Mouse (Mus musculus): Measurements from ENCODE around the gene Itk. TPM values are rescaled to one million over a fixed set of nuclear protein-coding genes. Genes with fewer than 3 reads are reported as not detected.

The Itk gene
- polyA plus RNA-seq, 2 experiments, result 0.07 TPM; not detected in 1

- H3K9me3 ChIP-seq (ENCODE audit: control insufficient read depth, low read length), result no peaks in the 10 kb centered on the region
- H3K9ac ChIP-seq (replicated peaks), result no peak overlapping the region
- no peak overlapping the region; the same call in 1 of the 2 replicates for H3K4me2 ChIP-seq (ENCODE audit: low read depth)
- H3K4me3 ChIP-seq (ENCODE audit: insufficient read depth in 1 of 2, low read depth in 2 of 2, low read length in 2 of 2), result no peak overlapping the region
- peaks cover 3 to 11% of the 10 kb centered on the region in 2 experiments; a peak in 3 of 4 replicates for H3K4me1 ChIP-seq (replicated peaks; ENCODE audit: control insufficient read depth in 2 of 2, insufficient read depth in 2 of 2, low read length in 1 of 2)
- peaks cover 8% of the 10 kb centered on the region for H3K27me3 ChIP-seq (ENCODE audit: control insufficient read depth, insufficient read depth, low read length)
- no peaks in the 10 kb centered on the region for H3K36me3 ChIP-seq (replicated peaks; ENCODE audit: control insufficient read depth, insufficient read depth, low read depth)
- ATAC-seq (ENCODE audit: insufficient read depth) (no peak), DNase-seq (ENCODE audit: low read depth in 3 of 3, low spot score in 3 of 3) (no peak)
- 49% methylated on average over 10 of the region's 10 CpGs for WGBS (ENCODE audit: insufficient replicate concordance)
- no peak overlapping the region for H3K27ac ChIP-seq
- no peak for TF ChIP-seq CTCF (IDR thresholded peaks at IDR 0.05; ENCODE audit: low read depth)
- no peak for TF ChIP-seq EP300 (IDR thresholded peaks at IDR 0.05; ENCODE audit: low read depth)
Measured at GRCm38 (mm10) chr11:46309808-46310555, 79.3 kb downstream of the Itk start.

DNA sequence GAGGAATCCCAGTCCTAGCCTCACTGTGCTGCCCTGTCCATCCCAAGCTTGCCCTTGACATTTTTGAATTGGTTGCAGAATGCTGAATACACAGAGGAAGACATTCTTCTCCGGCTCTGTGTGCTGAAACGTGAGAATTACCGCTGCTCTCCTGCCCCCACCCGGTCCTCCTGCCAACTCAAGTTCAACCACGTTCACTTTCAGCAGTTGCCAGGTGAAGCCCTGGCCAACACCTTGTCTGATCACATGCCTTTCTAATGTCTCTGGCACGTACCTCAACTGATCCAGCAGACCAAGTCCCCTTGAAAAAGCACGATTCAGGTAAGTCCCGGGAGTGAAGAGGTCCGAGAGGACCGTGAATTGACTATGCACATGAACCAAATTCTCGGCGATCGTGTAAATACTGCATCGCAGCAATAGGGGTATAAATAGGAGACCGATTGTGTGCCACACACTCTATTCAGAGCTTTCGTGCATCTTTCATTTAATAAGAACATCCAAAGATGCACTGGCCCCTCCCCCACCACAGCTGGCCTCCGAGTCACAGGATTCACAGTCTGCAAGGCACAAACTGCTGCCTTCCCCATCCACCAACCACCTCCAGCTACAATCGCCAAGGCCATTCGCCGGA, 80.1 kb downstream of the Itk start:
- peaks cover 3 to 11% of the 10 kb centered on the region in 2 experiments; a peak in 3 of 4 replicates for H3K4me1 ChIP-seq (replicated peaks; ENCODE audit: control insufficient read depth in 2 of 2, insufficient read depth in 2 of 2, low read length in 1 of 2)
- peaks cover 8% of the 10 kb centered on the region for H3K27me3 ChIP-seq (ENCODE audit: control insufficient read depth, insufficient read depth, low read length)
- WGBS (ENCODE audit: insufficient replicate concordance), result 80% methylated on average over 20 of the region's 20 CpGs
- no peaks in the 10 kb centered on the region for H3K9me3 ChIP-seq (ENCODE audit: control insufficient read depth, low read length)
- no peak for ATAC-seq (ENCODE audit: insufficient read depth)
- no peak overlapping the region for H3K9ac ChIP-seq (replicated peaks)
- DNase-seq (ENCODE audit: low read depth in 3 of 3, low spot score in 3 of 3), result no peak
- no peak overlapping the region for H3K4me3 ChIP-seq (ENCODE audit: insufficient read depth in 1 of 2, low read depth in 2 of 2, low read length in 2 of 2)
- no peaks in the 10 kb centered on the region for H3K36me3 ChIP-seq (replicated peaks; ENCODE audit: control insufficient read depth, insufficient read depth, low read depth)
- TF ChIP-seq EP300 (IDR thresholded peaks at IDR 0.05; ENCODE audit: low read depth), result no peak
- TF ChIP-seq CTCF (IDR thresholded peaks at IDR 0.05; ENCODE audit: low read depth), result no peak
- no peak overlapping the region for H3K27ac ChIP-seq
- no peak overlapping the region for H3K4me2 ChIP-seq (ENCODE audit: low read depth)

DNA sequence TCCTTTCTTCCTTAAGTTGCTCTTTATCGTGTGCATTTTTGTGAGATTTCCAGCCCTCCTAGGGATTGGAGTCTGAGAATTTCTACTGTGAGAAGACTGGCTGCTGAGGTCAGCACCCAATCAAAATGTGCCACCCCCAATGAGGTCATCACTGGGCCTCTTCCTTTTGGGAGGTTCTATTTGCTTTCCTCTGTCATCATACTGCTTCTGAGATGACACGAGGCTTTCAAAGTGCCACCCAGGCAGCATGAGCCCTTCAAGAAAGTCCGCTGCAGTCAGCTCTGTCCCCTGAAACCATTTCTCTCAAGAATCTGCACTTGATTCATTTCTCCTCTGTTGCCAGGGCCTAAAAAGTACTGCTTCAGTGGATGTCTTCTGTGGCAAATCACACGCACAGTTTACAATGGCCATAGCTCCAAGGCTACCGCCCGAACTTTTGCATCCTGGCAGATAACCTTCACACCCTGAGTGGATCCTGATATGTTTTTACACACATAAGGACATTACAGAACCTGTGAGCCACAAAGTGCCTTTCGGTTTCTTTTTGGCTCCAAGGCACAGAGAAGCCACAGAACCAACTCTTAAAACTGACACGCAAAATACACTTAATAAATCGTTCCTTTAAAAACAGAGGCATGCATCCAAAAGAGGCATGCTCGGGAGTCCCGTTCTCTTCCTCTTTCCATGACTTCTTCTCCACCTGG, 80.9 kb downstream of the Itk start:
- Histone ChIP-seq H3K9ac (replicated peaks) (no peak overlapping the region), H3K4me1 (replicated peaks; ENCODE audit: control insufficient read depth in 2 of 2, insufficient read depth in 2 of 2, low read length in 1 of 2) (peaks cover 3 to 11% of the 10 kb centered on the region in 2 experiments; a peak in 3 of 4 replicates), H3K27ac (no peak overlapping the region), H3K4me3 (ENCODE audit: insufficient read depth in 1 of 2, low read depth in 2 of 2, low read length in 2 of 2) (no peak overlapping the region), H3K4me2 (ENCODE audit: low read depth) (no peak overlapping the region), H3K27me3 (ENCODE audit: control insufficient read depth, insufficient read depth, low read length) (peaks cover 8% of the 10 kb centered on the region), H3K9me3 (ENCODE audit: control insufficient read depth, low read length) (no peaks in the 10 kb centered on the region), H3K36me3 (replicated peaks; ENCODE audit: control insufficient read depth, insufficient read depth, low read depth) (no peaks in the 10 kb centered on the region)
- WGBS (ENCODE audit: insufficient replicate concordance), result 67% methylated on average over 11 of the region's 11 CpGs
- DNase-seq (ENCODE audit: low read depth in 3 of 3, low spot score in 3 of 3) (no peak), ATAC-seq (ENCODE audit: insufficient read depth) (no peak)
- TF ChIP-seq EP300 (IDR thresholded peaks at IDR 0.05; ENCODE audit: low read depth) (no peak), CTCF (IDR thresholded peaks at IDR 0.05; ENCODE audit: low read depth) (no peak)

GRCm38 (mm10) chr11:46307768-46308167, 81.5 kb downstream of the Itk start:
- no peak overlapping the region for H3K4me3 ChIP-seq (ENCODE audit: insufficient read depth in 1 of 2, low read depth in 2 of 2, low read length in 2 of 2)
- no peak for TF ChIP-seq EP300 (IDR thresholded peaks at IDR 0.05; ENCODE audit: low read depth)
- H3K9me3 ChIP-seq (ENCODE audit: control insufficient read depth, low read length), result no peaks in the 10 kb centered on the region
- H3K4me2 ChIP-seq (ENCODE audit: low read depth), result no peak overlapping the region
- H3K36me3 ChIP-seq (replicated peaks; ENCODE audit: control insufficient read depth, insufficient read depth, low read depth), result no peaks in the 10 kb centered on the region
- 62% methylated on average over 7 of the region's 7 CpGs for WGBS (ENCODE audit: insufficient replicate concordance)
- peaks cover 8% of the 10 kb centered on the region for H3K27me3 ChIP-seq (ENCODE audit: control insufficient read depth, insufficient read depth, low read length)
- no peak overlapping the region for H3K9ac ChIP-seq (replicated peaks)
- ATAC-seq (ENCODE audit: insufficient read depth) (no peak), DNase-seq (ENCODE audit: low read depth in 3 of 3, low spot score in 3 of 3) (no peak)
- peaks cover 3 to 10% of the 10 kb centered on the region in 2 experiments; a peak in 3 of 4 replicates for H3K4me1 ChIP-seq (replicated peaks; ENCODE audit: control insufficient read depth in 2 of 2, insufficient read depth in 2 of 2, low read length in 1 of 2)
- H3K27ac ChIP-seq, result no peak overlapping the region

GRCm38 (mm10) chr11:46306776-46307175, 82.5 kb downstream of the Itk start:
- no peak for DNase-seq (ENCODE audit: low read depth in 3 of 3, low spot score in 3 of 3)
- WGBS (ENCODE audit: insufficient replicate concordance), result 68% methylated on average over 7 of the region's 7 CpGs
- Histone ChIP-seq H3K4me3 (ENCODE audit: insufficient read depth in 1 of 2, low read depth in 2 of 2, low read length in 2 of 2) (no peak overlapping the region), H3K9ac (replicated peaks) (no peak overlapping the region), H3K36me3 (replicated peaks; ENCODE audit: control insufficient read depth, insufficient read depth, low read depth) (no peaks in the 10 kb centered on the region), H3K4me2 (ENCODE audit: low read depth) (no peak overlapping the region), H3K4me1 (replicated peaks; ENCODE audit: control insufficient read depth in 2 of 2, insufficient read depth in 2 of 2, low read length in 1 of 2) (peaks cover 3 to 7% of the 10 kb centered on the region in 2 experiments; a peak in 3 of 4 replicates), H3K27ac (no peak overlapping the region), H3K9me3 (ENCODE audit: control insufficient read depth, low read length) (no peaks in the 10 kb centered on the region), H3K27me3 (ENCODE audit: control insufficient read depth, insufficient read depth, low read length) (peaks cover 8% of the 10 kb centered on the region)
- no peak for ATAC-seq (ENCODE audit: insufficient read depth)
- TF ChIP-seq CTCF (IDR thresholded peaks at IDR 0.05; ENCODE audit: low read depth), result no peak
- TF ChIP-seq EP300 (IDR thresholded peaks at IDR 0.05; ENCODE audit: low read depth), result no peak
